Mouse (Mus musculus): ENCODE results near the gene Gm21988.

- TF ChIP-seq CTCF (IDR thresholded peaks at IDR 0.05; ENCODE audit: control insufficient read depth, insufficient read depth, low read length) (no peak), POLR2A (IDR thresholded peaks at IDR 0.05; ENCODE audit: borderline replicate concordance, control insufficient read depth, low read depth, low read length) (no peak)
Observed at GRCm38 (mm10) chr11:70233016-70233415, 6.6 kb downstream of the Gm21988 start.
